Mouse (Mus musculus) C2C12 (cell line): ENCODE measurements around the gene Tmem247.
A peak's percentile ranks its signal among the peaks of the same experiment; 100 is the strongest.

Experiments
- CEBPB ChIP-seq: IDR thresholded peaks from one replicate; pipeline ENCODE4 v1.6.1; 2011; ENCODE audit warnings: low read depth, mild to moderate bottlenecking, control low read depth, moderate library complexity
- CTCF ChIP-seq: IDR thresholded peaks from one replicate; pipeline ENCODE4 v1.5.1; 2011; ENCODE audit not compliant: control insufficient read depth, insufficient read depth, insufficient read length
- MYOD1 ChIP-seq: IDR thresholded peaks from one replicate; pipeline ENCODE4 v1.6.1; 2011; ENCODE audit warnings: low read depth; ENCODE audit not compliant: control insufficient read depth, insufficient read length
- MYOG ChIP-seq: IDR thresholded peaks from one replicate; pipeline ENCODE4 v1.6.1; 2011; ENCODE audit not compliant: control insufficient read depth, insufficient read length; ENCODE audit errors: extremely low read depth
- USF1 ChIP-seq: IDR thresholded peaks from one replicate; pipeline ENCODE4 v1.6.1; 2011; ENCODE audit warnings: low read depth, mild to moderate bottlenecking, control low read depth, moderate library complexity

- TF ChIP-seq MYOG (no peak), USF1 (no peak), CTCF (peak; percentile 67), CEBPB (no peak), MYOD1 (no peak)
Measured at GRCm38 (mm10) chr17:86909733-86910495, 7.2 kb upstream of the Tmem247 start.
